21 mouse cellular contexts compared by ENCODE assay signal in genomic region chr2:65195233-65196010, GRCm38 (mm10). TPM values are rescaled to one million over a fixed set of nuclear protein-coding genes. Genes with fewer than 3 reads are reported as not detected.
DNase-seq lines count a peak whose midpoint lies in the region; ATAC-seq and TF ChIP-seq lines count a peak whose summit lies in the region.
"Had no signal": no experiment of that assay in that cellular context is flagged by ENCODE, and none has a peak within 500 bp of the region (broad histone marks: within the 10 kb centered on the region; RNA-seq: fewer than 3 reads in every experiment).

No protein-coding gene starts in this region.

- ATAC-seq in activated CD4-positive, CD25-positive, alpha-beta regulatory T cell, adult 4 months: peak; percentile 73
- peak; percentile 78 for ATAC-seq in inflammation-experienced regulatory T-cells, adult 6 months
- ATAC-seq in hindbrain, postnatal 0 days: no peak
- ATAC-seq: forebrain, embryonic 14.5 days had no signal

- H3K9ac ChIP-seq in hindbrain, postnatal 0 days (replicated peaks; ENCODE audit: low read length): no peak overlapping the region
- H3K9ac ChIP-seq: embryonic facial prominence, embryonic 13.5 days; limb, embryonic 13.5 days; liver, embryonic 13.5 days; lung, embryonic 15.5 days; stomach, embryonic 15.5 days had no signal

- H3K4me2 ChIP-seq in hindbrain, postnatal 0 days (ENCODE audit: low read depth, low read length): no peak overlapping the region
- H3K4me2 ChIP-seq: embryonic facial prominence, embryonic 13.5 days; limb, embryonic 13.5 days; liver, embryonic 13.5 days; lung, embryonic 15.5 days; midbrain, embryonic 11.5 days; stomach, embryonic 15.5 days had no signal

- peak; percentile 68 for DNase-seq in 3T3-L1 (ENCODE audit: low read depth, low spot score)
- DNase-seq in 416B (ENCODE audit: low read depth): peak; percentile 27
- no peak for DNase-seq in right cerebral cortex, postnatal 4 days
- DNase-seq in kidney, adult 18-20 months: no peak
- DNase-seq in hindbrain, postnatal 0 days (ENCODE audit: low spot score): no peak
- DNase-seq: cerebellum, adult 11-12 months; cerebellum, postnatal 14 days; gastrocnemius, postnatal 14 days; liver, embryonic 13.5 days; spleen, adult 18-20 months had no signal

- H3K27ac ChIP-seq in hindbrain, postnatal 0 days: no peak overlapping the region
- H3K27ac ChIP-seq: embryonic facial prominence, embryonic 13.5 days; heart, embryonic 10.5 days; hindbrain, embryonic 10.5 days; limb, embryonic 13.5 days; liver, embryonic 13.5 days; lung, embryonic 15.5 days; macrophage; stomach, embryonic 15.5 days had no signal

- WGBS in hindbrain, postnatal 0 days: 83% methylated on average over 9 of the region's 9 CpGs

- no peaks in the 10 kb centered on the region for H3K4me1 ChIP-seq in hindbrain, postnatal 0 days (ENCODE audit: insufficient read depth, low read length)
- H3K4me1 ChIP-seq: hindbrain, embryonic 10.5 days; limb, embryonic 13.5 days had no signal

- no peaks in the 10 kb centered on the region; the same call in 1 of the 2 replicates for H3K9me3 ChIP-seq in hindbrain, postnatal 0 days (ENCODE audit: low read length)
- H3K9me3 ChIP-seq: embryonic facial prominence, embryonic 13.5 days; heart, embryonic 10.5 days; limb, embryonic 13.5 days; liver, embryonic 13.5 days; lung, embryonic 15.5 days; stomach, embryonic 15.5 days had no signal

- no peak overlapping the region for H3K4me3 ChIP-seq in hindbrain, postnatal 0 days (ENCODE audit: low read length)
- H3K4me3 ChIP-seq: embryonic facial prominence, embryonic 13.5 days; heart, embryonic 10.5 days; hindbrain, embryonic 10.5 days; limb, embryonic 13.5 days; liver, embryonic 13.5 days; lung, embryonic 15.5 days; stomach, embryonic 15.5 days had no signal

- TF ChIP-seq CTCF in hindbrain, postnatal 0 days (IDR thresholded peaks at IDR 0.05; ENCODE audit: low read depth): no peak

- no peaks in the 10 kb centered on the region for H3K36me3 ChIP-seq in hindbrain, postnatal 0 days (ENCODE audit: insufficient read depth, low read length)
- H3K36me3 ChIP-seq: embryonic facial prominence, embryonic 13.5 days; heart, embryonic 10.5 days; hindbrain, embryonic 10.5 days; limb, embryonic 13.5 days; liver, embryonic 13.5 days; lung, embryonic 15.5 days; stomach, embryonic 15.5 days had no signal

- no peaks in the 10 kb centered on the region for H3K27me3 ChIP-seq in hindbrain, postnatal 0 days (ENCODE audit: insufficient read depth, low read length)
- H3K27me3 ChIP-seq: embryonic facial prominence, embryonic 13.5 days; limb, embryonic 13.5 days; liver, embryonic 13.5 days; lung, embryonic 15.5 days; stomach, embryonic 15.5 days had no signal

RNA-seq across cellular contexts. Expression of gene Cobll1, which starts 43.8 kb away (rescaled TPM):
- polyA plus RNA-seq in activated CD4-positive, CD25-positive, alpha-beta regulatory T cell, adult 4 months (2017; shearing (Covaris generic)): 1 to 10 TPM; 2.6 to 4.7 TPM
- 1 to 10 TPM; 3.6 to 8.8 (median 3.6) TPM for polyA plus RNA-seq in inflammation-experienced regulatory T-cells, adult 6 months (2017; shearing (Covaris generic))
- 2.4 and 2.5 TPM in 2 replicates for total RNA-seq in hindbrain, postnatal 0 days (2014; rRNA removed)
- polyA plus RNA-seq in hindbrain, postnatal 0 days (2015; fragmentation: Nextera tagmentation; extraction: Ambion mirVana): 3.3 and 3.5 TPM in 2 replicates

Comparison
In these comparisons a context has a peak if more than half of its experiments do, and no peak if none do; other contexts are left out.
1. DNase-seq: peak in 3T3-L1 (single experiment) and 416B (single experiment); none in right cerebral cortex, postnatal 4 days (single experiment), kidney, adult 18-20 months (single experiment) and hindbrain, postnatal 0 days (single experiment).